Mouse (Mus musculus) stomach, postnatal 0 days (tissue): ENCODE measurements at regions not wholly inside any gene's neighbourhood (a gene's known extent, or its start where the extent isn't known, plus 50 kb on each side); places are given as distances from the start of the nearest gene placed in this dataset.

Experiments used
- CTCF ChIP-seq: IDR thresholded peaks from 2 replicates; pipeline ENCODE4 v1.5.1; 2016; ENCODE audit warnings: antibody characterized with exemption, low read depth, mild to moderate bottlenecking, moderate library complexity
- EP300 ChIP-seq: optimal IDR thresholded peaks from 2 replicates; pipeline ENCODE3; 2016; ENCODE audit warnings: antibody characterized with exemption

GRCm38 (mm10) chr9:122586421-122586820 is 160.7 kb upstream of the Topaz1 start:
- no peak for TF ChIP-seq CTCF
- no peak for TF ChIP-seq EP300
